Mouse (Mus musculus) right cerebral cortex, postnatal 10 days (tissue): Measurements from ENCODE around the gene Arhgap19.
A peak's percentile ranks its signal among the peaks of the same experiment; 100 is the strongest.

Experiments
- DNase-seq, 2 experiments: peaks; one replicate each; pipeline ENCODE4 v3.0.0; 2021; ENCODE audit warnings: low spot score in 2 of 2

The Arhgap19 gene

GRCm38 (mm10) chr19:41743396-41743795 lies 58.5 kb downstream of the Arhgap19 start, which contains the start of gene Slit1:
TSS of gene Slit1 (minus strand) at chr19:41743665.
- DNase-seq, result peak; percentile 83 to 84

- no peak for DNase-seq
Measured at GRCm38 (mm10) chr19:41738896-41739295, 63.0 kb downstream of the Arhgap19 start.

- no peak for DNase-seq
Measured at GRCm38 (mm10) chr19:41738429-41738805, 63.4 kb downstream of the Arhgap19 start.

GRCm38 (mm10) chr19:41737657-41738428 lies 64.0 kb downstream of the Arhgap19 start:
- DNase-seq, result peak; percentile 83

GRCm38 (mm10) chr19:41734685-41735084 lies 67.2 kb downstream of the Arhgap19 start:
- DNase-seq, result peak; percentile 49 to 56

GRCm38 (mm10) chr19:41725491-41725890 lies 76.4 kb downstream of the Arhgap19 start:
- DNase-seq, result no peak

- peak in 1 of 2 experiments; percentile 39 for DNase-seq
Measured at GRCm38 (mm10) chr19:41724831-41725470, 76.9 kb downstream of the Arhgap19 start.

- DNase-seq, result no peak
Measured at GRCm38 (mm10) chr19:41723337-41723736, 78.5 kb downstream of the Arhgap19 start.

GRCm38 (mm10) chr19:41719436-41719835 lies 82.4 kb downstream of the Arhgap19 start:
- no peak for DNase-seq
